Mouse (Mus musculus) embryo, embryonic 9.5 days (tissue): ENCODE measurements at regions not wholly inside any gene's neighbourhood (a gene's known extent, or its start where the extent isn't known, plus 50 kb on each side); places are given as distances from the start of the nearest gene placed in this dataset.

Source experiments
- DNase-seq: peaks from one replicate; pipeline ENCODE4 v3.0.0-alpha.2; 2017; ENCODE audit errors: extremely low spot score

DNA sequence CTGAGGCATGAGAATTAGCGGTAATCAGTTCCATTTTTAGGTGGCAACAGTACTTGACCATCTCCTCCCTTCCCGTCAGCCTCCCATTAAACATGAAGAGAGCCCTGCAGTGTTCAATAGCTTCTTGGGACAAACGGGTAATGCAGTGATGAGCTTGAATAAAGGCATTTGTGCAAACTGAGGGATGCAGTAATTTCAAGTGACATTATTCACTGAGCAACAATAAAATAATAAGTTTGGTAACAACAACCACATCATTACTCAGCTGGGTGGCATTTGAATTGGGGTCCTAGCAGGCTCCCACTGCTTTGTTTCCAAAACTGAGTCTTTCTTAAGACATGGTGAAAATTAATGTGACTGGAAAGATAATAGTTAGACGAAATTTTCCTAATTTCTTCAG, 315.2 kb upstream of the C030005K15Rik start:
- DNase-seq: no peak

DNA sequence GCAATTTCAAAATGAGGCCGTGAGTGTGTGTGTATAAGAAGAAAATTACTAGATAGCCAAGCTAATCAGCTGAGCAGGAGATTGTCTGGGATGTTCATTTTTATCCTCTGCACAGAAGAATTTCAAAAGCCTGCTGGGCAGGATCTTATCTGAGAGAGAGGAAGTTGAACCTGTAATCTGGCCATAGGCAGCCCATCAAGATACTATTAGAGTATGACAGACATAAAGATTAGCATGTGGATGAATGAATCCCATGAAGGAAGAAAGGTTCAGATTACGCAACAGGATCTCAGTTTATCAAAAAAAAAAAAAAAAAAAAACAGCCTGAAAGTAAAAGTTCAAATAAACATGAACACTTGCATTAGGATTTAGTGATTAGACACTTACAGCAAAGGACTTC, 317.3 kb upstream of the C030005K15Rik start:
- DNase-seq: no peak

DNA sequence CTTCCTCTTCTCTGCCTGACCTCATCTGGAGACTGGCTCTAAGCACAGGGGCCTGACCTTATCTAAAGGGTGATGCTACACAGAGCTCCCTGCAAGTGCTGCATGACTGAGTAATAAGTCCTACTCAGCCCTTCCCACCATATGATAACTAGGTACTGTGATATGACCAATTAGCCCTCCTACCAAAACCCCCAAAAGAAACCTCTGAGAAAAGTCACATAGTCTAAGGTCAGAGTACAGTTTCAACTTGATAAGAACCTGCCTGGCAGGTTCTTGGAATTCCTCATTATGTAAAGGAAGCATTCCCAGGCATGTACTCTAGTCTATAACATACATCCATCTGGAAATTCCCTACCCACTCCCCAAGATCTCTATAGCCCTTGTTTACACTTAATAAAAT, 318.0 kb upstream of the C030005K15Rik start:
- DNase-seq: no peak

DNA sequence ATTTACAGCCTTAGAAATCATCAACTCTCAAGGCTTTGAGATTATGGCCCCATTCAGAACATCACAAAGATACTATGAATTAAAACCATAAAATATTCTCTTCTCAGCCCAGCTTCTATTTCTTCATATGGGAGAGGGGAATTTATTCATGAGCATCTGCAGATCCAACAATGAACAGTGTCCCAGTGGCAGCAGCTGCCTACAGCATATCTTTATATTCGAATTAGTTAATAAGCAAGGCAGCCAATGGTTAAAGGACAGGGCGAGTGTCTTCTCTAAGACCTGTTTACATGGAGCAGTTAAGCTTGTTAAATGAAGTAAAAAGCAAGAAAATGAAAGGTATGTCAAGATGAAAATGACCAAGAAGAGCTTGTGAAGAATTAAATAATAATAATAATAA, 346.9 kb upstream of the C030005K15Rik start:
- DNase-seq: no peak

DNA sequence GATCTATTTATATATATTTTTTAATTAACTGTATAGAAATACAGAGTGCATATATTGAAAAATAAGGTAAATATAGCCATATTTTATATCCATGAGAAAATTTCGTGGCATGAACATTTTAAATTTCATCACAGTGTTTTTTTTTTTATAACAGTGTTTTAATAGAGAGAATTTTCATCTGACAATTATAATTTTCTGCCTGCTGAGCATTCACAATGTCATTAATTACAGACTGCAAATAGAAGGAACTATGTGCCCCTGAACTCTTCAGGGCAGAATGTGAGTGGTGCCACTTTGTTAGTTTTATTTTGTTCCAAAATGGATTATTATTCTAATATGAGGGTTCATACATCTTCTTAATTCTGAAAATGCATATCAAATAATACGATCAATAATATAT, 358.3 kb upstream of the C030005K15Rik start:
- no peak for DNase-seq

DNA sequence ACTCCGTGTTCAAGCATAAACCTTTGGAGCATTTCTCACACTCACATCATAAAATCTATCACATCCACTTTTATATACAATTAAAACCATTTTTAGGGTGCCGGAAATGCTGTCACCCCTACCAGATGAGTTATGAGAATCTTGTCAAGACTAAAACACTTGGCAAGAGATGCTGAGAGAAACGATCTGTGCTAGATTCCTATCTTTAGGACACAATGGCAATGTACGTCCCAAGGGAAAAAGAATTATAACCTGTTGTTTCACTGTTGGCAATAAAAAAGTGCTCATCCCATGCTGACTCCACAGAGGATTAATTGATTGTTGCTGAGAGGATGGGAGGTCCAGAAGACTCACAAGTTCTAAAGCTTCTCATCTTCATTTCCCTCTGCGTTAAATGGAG, 389.7 kb upstream of the C030005K15Rik start:
- no peak for DNase-seq

DNA sequence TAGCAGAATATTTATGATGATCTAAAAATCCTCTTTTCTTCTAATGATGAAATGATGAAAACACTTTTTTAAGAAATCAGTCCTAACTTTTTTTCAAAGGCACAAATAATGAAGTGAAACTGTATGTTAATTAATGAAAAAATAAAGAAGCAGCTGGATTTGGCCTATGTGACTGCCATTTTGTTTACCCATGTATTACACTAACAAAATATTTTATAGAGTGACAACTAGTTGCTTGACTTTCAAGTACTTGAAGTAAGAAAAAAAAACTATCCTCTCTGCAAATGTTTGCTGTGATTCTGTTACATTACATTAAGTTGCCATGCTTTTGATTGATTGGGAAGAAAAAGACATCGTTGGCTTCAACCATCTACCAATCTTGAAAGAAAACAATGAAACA, 399.2 kb upstream of the C030005K15Rik start:
- DNase-seq: no peak

DNA sequence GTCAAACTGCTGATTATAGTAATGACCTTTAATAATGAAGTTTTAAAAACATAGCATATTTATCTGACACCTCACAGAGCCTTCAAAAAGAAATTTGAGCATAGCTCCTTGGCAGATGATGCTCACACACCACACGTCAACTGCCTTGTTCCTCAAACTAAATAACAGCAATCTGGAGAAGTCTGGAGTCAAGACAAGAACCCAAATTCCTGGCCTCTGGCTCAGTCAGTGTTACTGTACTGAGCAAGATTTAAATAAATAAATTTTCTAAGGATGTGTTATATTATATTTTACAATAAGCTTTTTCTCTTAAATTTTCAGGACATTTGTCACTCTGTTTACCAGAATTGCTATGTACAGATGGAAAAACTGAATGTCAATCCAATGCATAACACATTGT, 408.5 kb upstream of the C030005K15Rik start:
- DNase-seq: no peak

DNA sequence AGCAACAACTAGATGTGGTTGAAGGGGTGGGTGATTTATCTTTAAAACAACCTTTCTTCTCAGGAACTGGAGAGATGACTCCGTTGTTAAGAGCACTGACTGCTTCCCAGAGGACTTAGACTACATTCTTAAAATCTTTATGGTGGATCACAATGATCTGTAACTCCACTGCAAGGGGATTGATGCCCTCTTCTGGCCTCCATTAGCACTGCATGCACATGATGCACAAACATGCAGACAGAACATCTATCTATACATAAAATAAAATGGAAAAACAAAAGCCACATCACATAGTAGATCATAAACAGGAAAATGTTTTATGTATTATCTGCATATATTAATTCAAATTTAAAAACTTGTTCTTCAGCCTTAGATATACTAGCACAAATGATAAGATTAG, 419.2 kb upstream of the C030005K15Rik start:
- no peak for DNase-seq

DNA sequence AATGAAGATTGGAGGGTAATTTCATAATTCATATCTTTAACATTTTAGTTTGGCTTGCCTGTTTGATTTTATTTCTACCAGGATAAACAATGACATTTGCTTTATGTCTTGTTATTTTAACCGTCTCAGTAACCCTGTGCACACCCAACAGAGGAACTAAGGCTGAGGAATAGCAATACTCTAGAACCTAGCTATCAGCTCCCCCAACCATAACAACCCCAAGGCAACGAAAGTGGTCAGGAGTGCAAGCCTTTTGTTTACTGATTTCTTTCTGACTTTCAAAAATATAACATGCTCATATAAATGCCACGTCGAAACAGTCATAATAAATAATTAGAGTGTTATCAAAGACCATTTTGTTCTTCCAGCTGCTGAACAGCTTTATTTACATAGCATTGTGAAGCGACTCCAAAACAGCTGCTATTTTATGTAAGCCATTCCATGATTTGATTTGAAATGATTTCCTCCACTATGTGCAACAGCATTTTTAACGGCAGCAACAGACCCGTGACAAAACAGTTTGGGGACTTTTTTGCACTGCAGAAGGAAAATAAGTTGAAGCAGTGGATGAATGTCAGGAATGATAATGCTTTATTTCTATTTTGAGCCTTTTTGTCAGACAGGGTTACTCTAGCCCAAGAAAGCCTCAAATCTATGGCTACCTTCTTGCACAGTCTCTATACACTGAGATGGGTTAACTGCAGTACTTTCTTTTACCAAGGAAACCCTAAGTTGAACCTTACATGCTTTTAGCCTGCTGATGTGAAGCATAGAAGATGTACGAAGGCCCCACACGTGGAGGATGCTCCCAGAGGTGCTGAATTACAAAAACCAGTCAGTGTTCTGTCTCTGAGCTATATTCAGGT, 420.7 kb upstream of the C030005K15Rik start:
- no peak for DNase-seq

DNA sequence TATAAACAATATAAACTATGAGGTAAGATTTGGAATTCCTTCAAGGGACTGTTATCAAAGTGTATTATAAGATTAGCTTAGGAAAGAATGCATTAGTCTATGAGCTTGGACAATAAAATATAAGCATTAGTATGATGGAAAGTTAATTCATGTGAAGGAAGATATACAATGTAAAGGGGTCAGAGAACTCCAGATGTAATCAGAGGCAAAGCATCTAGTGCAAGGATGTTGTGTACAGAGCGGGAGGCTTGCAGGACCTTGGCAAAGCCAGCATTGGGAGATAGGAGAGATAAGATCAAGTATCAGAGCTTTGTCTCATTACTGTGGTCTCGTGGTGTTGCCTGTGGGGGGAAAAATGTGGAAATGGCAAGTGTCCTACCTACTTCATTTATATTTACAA, 429.4 kb upstream of the C030005K15Rik start:
- DNase-seq: no peak

DNA sequence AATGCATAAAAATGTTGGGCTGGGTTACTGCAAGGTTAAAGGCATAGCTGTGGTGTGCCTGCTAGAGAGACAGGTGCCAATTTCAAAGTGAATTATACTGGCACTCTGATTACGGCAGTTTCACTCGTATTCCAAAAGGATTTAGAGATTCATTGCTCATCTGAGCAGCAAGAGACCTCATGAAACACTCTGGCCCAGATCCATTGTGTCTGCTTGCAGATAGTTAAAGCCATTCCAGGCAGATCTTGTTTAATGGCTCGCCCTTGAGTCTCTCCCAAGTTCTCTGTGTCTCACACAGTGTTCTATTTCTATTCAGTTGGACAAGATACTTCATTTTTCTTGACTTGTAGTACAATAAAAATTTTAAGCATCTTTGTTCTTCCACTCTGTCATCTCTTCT, 459.1 kb upstream of the C030005K15Rik start:
- DNase-seq: no peak

DNA sequence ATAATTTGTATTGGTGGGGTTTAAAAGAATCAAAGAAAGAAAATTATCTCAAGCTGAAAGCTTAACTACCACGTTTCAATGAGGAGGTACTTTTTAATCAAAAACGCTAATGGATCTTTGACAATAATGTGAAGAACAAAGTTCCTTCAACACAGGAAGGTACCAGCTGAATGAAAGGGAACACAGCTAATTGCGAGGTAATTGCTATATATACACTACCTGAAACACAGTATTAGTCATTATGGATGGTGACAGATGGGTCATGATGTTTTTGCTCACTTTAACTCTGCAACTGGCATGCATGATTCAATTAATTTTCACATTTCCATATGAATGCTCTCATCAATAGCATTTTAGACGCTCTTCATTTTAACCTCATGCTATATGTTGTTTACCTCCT, 470.3 kb upstream of the C030005K15Rik start:
- no peak for DNase-seq

DNA sequence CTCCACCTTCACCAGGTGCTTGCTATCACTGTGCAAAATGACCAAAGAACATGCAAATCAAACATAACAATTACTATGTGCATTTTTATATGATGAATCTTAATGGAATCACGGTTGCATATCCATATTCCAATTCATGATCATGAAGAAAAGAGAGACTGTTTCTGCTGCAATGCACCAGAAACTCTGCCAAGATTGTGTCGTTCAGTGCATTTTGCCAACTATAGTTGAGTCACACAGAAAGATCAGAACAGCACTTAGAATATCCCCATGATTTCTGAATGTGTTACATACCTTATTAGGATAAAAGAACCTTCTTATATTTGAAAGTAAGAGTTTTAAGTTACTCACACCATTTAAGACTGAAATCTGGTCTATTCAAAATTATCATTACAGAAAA, 483.7 kb upstream of the C030005K15Rik start:
- no peak for DNase-seq

DNA sequence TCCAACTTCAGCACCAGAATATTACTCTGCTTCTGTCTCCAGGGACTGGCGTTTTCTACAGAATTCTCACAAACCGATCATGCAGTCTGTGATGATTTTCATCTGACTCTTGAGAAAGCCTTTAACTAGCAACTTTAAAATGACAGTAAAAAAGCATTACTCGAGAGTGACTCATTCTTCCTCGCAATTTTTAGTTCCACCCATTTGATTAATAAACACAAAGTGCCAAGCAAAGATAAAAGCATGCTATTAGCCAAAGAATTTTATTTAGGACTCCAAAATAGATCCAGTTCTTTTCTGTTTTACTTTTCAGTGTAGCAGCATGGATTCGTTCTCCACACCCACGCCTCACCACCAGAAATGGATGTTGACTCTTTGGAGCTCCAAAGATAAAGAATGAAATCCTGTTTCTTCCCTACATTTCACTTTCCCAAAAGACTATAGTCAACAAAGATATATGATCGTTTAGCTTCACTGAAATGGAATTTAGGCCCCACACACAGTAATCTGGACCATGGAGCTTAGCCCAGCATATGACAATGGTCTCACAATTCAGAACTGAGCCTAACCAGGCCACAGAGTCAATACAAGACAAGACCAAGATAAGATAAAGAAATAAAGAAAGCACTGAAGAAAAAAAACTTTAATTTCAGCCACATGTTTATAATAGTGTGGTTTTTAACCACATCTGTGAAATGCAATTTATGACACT, 486.5 kb upstream of the C030005K15Rik start:
- DNase-seq: no peak

DNA sequence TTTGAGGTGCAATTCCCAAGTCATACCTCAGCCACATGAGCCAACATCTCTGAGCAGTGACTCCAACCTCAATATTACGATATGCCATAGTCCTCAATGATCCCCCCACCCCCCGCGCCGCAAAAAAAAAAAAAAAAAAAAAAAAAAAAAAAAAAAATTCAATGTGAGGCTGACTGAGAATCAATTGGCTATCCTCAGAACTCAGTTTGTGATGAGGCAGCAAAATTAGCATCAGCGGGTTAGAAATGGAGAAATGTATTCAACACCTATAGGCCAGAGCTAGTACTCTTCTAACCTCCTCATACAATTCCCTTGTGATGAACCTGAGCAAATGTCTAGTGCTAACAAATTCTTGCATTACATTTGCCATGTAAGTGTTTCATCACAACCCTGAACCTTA, 504.5 kb upstream of the C030005K15Rik start:
- no peak for DNase-seq

DNA sequence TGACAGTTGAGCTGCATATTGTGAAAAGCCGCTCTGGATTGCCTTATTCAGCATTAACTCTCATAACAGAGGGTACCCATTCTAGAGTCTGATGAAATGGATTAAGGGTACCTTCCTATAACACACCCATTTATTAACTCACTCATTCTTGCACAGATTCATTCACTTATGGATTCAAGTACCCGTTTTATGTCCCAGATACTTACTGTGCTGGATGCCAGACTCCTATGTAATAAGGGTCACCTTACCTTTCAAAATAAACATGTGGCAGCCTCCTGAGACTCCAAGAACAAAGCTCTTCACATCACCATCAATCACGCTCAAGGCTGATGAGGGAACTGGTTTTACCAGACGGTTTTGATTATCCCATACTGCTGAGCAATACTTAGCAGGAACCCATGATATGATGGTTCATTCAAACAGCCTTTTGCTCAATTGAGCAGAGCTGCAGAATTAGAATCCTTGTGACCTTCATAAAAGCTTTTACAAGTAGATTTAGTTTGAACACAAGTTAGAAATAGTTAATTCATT, 505.2 kb upstream of the C030005K15Rik start:
- DNase-seq: peak; percentile 25

DNA sequence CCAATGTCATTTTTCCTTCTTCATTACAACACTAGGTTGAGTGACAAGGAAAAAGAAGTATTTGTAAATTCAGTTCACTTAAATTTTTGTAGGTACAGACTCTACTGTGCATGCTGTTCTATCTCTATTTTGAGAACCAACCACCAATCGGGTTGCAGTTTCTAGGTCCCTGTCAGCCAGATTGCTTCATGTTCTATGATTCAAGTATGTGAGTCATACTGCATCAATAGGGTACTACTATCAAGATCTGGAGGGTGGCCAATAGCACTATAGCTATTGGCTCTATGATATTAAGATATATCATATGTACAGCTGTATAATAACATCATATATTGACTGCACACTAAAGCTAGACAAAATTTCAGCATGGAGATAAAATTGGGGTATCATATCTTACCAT, 521.8 kb upstream of the C030005K15Rik start:
- DNase-seq: no peak

DNA sequence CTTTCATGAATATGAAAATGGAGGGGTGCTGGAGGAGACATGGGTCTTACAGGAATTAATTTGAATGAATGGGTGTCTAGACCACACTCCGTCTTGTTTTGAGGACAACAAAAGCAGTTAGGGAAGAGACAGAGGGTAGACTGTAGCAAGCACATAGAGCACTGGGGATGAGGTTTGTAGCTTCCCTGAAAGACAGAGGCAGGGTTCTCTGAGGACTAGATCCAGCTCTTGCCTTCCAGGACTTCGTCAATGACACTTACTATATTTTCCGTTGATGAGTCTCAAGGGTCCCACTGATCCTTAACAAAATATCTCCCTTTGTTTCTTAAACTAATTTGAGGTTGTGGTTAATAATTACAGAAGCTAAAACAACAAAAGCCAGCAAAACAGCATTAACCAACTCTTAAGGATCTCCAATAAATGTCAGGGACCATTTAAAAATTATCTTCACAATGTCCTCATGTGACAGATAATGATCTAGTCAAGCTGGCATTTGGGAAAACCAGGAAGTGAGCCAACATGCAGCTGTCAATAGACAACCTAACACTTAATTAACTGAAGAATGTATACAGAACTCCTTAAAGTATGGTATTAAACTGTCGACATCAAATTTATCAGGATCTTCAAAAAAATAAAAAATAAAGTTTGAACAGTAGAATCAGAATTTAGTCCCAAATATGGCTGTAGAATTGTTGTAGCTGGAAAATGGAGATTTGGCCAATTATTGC, 531.6 kb upstream of the C030005K15Rik start:
- no peak for DNase-seq

DNA sequence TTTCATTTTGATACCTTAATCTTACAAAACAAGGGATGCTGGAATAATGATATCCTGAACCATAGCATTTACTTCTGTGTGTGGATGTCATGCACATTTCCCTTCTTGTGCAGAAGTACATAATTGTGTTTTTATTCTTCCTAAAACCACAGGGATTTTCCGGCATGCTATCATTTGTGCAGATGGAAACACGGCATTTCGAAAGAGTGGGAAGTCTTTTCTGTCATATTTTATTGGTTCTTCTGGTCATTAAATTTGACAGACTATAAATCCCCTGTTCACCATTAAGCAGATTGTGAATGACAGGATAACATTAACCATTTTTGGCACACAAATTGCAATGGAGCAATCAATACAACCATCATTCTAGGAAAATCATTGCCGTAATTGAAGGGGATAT, 532.7 kb upstream of the C030005K15Rik start:
- no peak for DNase-seq

DNA sequence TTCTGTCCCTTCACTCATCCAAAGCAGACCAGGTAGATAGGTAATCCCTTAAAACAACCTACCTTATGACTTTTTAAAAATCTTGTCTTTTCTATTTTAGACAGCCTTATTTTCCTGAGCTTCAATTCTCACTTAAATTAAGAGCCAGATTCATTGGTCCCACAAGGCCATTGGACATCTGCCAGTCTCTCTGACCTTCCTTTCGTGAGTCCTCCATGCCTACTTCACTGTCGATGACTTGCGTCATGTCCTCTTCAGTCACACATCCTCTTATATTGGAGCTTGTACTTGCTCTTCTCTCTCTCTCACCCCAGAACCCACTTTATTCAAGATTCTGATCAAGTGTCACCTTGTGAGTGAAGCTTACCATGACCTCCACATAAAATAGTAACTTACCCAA, 542.0 kb upstream of the C030005K15Rik start:
- DNase-seq: no peak

DNA sequence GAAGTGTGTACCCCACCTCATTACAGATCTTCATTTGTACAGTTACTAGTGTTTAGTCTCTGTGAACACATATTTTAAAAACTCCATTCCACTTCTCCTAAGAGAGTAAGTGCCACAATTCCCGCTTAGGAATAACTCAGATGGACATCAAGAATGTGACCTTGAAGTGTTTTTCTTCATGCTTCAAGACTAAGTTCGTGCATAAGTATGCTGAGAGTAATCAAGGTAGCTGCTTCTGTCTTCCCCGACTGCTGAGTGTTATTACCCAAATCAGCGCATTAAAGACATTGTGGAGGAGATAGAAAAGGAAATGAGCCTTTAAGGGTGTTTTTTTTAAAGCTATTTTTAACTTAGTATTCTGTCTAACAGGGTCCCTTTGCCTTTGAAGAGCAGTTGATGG, 565.1 kb upstream of the C030005K15Rik start:
- no peak for DNase-seq
